Mouse (Mus musculus): ENCODE measurements around the gene Dcaf5.

DNA sequence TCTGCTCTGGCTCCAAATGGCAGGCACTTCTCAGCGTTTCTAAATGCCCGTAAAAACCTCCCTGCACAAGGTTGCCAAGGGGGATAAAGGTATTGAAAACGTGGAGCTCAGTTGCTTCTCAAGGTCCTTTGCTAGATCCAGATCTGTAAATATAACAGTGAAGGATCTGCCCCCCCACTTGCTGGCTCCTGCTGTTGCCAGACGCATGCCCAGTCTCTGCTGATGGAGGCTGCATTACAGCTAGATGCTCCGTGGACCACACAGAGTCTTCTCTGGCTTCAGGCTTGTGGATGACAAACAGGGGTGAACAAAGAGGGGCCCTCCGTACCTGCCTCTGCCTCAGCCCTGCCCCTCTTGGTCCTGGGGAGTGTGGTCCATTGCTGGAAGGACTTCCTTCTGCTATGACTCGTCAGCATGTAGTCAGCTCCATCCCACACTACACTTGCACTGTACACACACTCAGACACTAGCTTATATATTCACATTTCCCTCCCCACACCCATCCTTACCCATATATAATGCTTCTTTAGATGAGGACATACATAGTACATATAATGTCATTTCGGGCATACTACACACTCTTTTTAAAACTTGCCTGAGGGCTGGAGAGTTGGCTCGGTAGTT, 135.5 kb downstream of the Dcaf5 start:
- TF ChIP-seq POLR2A (IDR thresholded peaks at IDR 0.05; ENCODE audit: low read depth, low read length), result no peak
- TF ChIP-seq CTCF (conservative IDR thresholded peaks at IDR 0.05; ENCODE audit: insufficient read depth, insufficient read length, low read depth, low read length), result no peak

Measured in kidney, adult 2 months (tissue).